Mouse (Mus musculus) gastrocnemius, adult 2 months (tissue): ENCODE measurements around the gene Neu2. TPM values are rescaled to one million over a fixed set of nuclear protein-coding genes. Genes with fewer than 3 reads are reported as not detected.
A peak's percentile ranks its signal among the peaks of the same experiment; 100 is the strongest.

Experiments
- DNase-seq: peaks from one replicate; pipeline ENCODE4 v3.0.0; 2022
- H3K27ac ChIP-seq: fragments of 200-600 bp; 2 replicates; pipeline ENCODE4 v1.8.1; 2022; ENCODE audit warnings: mild to moderate bottlenecking
- H3K4me3 ChIP-seq: fragments of 200-600 bp; 2 replicates; pipeline ENCODE4 v1.8.1; 2022; ENCODE audit warnings: mild to moderate bottlenecking, moderate library complexity
- CTCF ChIP-seq: fragments of 200-600 bp; IDR thresholded peaks from 2 replicates; pipeline ENCODE4 v1.8.1; 2022; ENCODE audit warnings: antibody characterized with exemption, mild to moderate bottlenecking, moderate library complexity
- intact Hi-C: fragments of 180-260 bp; cut with DNase I; formaldehyde crosslinking; loops from one replicate; pipeline ENCODE4 v1.15.1; 2025
- total RNA-seq, 2 experiments: library from RNA; stranded (reverse); gene quantifications; 2 replicates each; pipeline ENCODE4 v1.2.3; 2021

The Neu2 gene
- total RNA-seq, 2 experiments from 2014 or later: 8.9 to 11.7 TPM

- intact Hi-C loops: no loop called here
- H3K4me3 ChIP-seq: no peak overlapping the region
- no peak for DNase-seq
- TF ChIP-seq CTCF: no peak
- no peak overlapping the region for H3K27ac ChIP-seq
Measured at GRCm38 (mm10) chr1:87562967-87563366, 53.3 kb downstream of the Neu2 start.

DNA sequence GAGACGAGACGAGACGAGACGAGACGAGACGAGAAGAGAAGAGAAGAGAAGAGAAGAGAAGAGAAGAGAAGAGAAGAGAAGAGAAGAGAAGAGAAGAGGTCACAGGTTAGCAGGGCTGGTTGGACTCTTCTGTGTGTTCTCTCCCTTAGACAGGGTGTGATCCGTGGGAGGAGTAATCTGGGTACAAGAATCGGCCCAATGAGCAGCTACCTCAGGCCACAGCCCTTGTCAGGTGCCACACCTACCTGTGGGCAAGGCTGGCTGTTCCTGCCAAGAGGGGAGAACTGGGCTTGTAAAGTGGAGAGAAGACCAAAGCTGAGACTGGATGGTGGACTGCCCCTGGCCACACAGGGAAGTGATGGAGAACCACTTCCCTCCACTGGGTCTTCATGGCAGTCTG lies 56.1 kb downstream of the Neu2 start:
- H3K27ac ChIP-seq: no peak overlapping the region
- DNase-seq: no peak
- TF ChIP-seq CTCF: no peak
- intact Hi-C loops: no loop called here
- H3K4me3 ChIP-seq: no peak overlapping the region

DNA sequence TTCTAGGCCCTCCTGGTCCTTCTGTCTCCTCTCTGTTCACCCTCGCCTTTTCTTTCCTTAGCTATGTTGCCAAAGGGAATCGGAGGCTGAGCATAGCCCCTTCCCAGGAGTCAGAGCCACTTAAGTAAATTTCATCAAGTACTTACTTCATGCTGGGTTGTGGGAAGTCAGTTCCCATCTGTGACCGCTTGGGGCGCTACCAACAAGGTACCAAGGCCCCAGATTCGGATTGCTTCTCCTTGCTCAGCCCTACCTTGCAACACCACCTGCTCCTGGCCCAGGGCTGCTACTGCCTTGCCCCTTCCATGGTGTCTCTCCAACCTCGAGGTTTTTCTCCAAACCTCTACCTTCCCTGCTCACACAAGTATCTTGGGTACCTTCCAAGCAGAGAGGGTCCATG lies 58.7 kb downstream of the Neu2 start:
- TF ChIP-seq CTCF: peak; percentile 57
- intact Hi-C loops: no loop called here
- no peak for DNase-seq
- Histone ChIP-seq H3K27ac (no peak overlapping the region), H3K4me3 (no peak overlapping the region)

DNA sequence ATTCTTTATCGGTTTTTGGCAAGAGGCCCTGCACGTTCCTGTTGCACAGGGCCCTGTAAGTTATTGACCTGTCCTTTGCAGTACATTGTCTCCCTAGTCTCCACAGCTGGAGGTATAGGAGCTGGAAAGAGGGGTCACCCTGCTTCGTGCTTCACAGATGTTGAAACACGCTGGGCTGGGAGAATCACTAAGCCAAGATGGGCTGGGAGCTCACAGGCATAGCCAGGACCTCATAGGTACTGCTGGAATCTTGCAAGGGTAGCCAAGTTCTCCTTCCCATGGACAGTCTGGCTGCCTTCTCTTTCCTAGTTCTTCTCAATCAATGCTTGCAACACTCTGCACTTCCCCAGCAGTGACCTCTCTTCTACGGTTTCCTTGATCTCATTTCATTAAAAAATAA lies 63.6 kb downstream of the Neu2 start:
- intact Hi-C loops: no loop called here
- no peak for DNase-seq
- Histone ChIP-seq H3K4me3 (no peak overlapping the region), H3K27ac (no peak overlapping the region)
- TF ChIP-seq CTCF: no peak

DNA sequence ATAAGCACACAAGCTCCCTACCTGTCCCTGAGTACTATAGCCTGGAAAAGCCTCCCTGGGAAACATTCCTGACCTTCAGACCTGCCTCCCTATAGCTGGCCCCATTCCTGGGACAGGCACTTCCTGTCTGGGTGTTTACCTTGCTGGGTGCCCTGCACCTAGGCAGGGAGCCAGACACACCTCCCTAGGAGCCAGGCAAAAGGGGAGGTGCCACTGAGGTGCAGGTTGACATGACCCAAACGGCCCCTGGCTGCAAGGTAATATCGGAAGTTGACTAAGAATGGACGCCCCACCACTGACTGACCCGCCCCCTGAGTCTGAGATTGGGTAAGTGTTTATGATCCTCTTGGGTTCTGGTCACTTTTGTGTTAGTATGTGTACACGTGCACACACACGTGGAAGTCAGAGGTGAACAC lies 64.1 kb downstream of the Neu2 start, which contains the start of gene Ngef:
Ngef (minus strand) TSS at position 71 of the 416 bp plus-strand sequence.
- no peak for DNase-seq
- H3K27ac ChIP-seq: no peak within 1 kb of the TSS
- no peak for TF ChIP-seq CTCF
- no peak within 1 kb of the TSS for H3K4me3 ChIP-seq
- intact Hi-C loops: no loop called here

DNA sequence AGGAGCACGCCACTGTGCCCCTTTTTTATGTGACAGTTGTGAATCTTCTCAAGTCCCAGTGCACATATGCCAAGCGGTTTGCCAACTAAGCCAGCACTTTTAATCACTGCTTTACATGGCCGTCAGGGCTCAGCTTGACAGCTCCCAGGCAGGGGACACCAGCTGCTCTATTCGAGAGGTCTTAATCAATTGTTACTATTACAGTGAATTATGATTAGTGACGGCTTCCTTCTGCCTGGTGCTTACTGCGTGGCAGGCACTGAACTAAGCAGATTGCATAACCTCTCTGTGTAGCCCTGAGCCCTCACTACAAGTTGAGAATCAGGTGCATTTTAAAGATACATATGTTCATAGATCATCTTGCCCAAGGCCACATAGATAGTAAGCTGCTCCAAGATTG lies 64.7 kb downstream of the Neu2 start:
- intact Hi-C loops: no loop called here
- Histone ChIP-seq H3K27ac (no peak overlapping the region), H3K4me3 (no peak overlapping the region)
- no peak for DNase-seq
- TF ChIP-seq CTCF: no peak

DNA sequence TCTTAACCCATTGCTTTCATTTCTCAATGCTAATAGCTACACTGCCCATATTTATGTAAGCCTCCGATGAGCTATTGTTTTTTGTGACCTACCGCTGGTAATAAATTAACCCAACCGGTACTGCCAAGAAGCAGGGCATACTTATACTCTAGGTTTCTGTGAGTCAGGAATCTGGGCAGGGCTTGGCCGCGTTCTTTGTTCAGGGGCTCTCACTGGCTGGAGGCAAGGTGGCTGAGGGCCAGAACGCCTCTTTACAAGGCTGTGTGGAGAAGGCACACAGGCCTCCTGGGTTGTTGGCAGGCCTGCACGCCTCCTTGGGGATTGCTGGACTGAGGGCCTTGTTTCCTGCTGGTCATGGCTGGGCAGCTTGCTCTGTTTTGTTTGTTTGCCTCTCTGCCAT lies 65.1 kb downstream of the Neu2 start:
- H3K4me3 ChIP-seq: no peak overlapping the region
- TF ChIP-seq CTCF: no peak
- no peak overlapping the region for H3K27ac ChIP-seq
- peak; percentile 45 for DNase-seq
- intact Hi-C loops: no loop called here

DNA sequence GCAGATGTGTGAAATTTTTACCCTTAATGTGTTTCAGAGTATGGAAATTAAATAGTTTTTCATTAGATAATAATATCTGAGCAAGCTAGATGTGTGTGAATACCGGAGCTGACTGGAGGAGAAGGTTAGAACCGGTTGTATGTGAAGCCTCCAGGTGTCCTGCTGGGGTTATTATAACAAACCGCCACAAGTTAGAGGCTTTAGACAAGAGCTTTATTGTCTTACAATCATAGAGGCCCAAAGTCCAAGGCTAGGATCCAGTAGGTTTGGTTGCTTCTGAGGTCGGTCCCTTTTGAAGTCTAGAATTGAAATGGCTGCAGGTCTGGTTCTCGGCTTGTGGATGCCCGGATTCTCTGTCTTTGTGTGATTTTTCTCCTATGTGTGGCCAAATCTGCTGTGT lies 69.3 kb downstream of the Neu2 start:
- intact Hi-C loops: no loop called here
- H3K27ac ChIP-seq: no peak overlapping the region
- H3K4me3 ChIP-seq: no peak overlapping the region
- DNase-seq: no peak
- no peak for TF ChIP-seq CTCF

DNA sequence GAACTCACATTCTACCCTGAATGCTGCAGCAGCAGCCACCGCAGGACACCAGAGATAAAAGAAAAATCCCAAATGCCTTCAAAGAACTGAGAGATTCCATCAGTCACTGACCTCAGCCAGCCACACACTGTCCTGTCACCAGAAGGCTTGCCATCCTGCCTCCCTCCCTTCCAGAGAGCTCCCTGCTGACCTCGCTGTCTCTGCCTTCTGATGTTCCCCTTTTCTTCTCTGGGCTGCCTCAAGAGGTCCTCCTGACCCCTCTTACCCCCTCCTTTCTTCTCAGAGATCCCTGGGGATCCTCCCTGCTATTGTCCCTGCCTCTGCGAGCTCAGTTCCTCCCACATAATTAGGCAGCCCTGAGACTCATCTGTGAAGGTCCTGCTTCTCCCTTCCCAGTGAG lies 71.1 kb downstream of the Neu2 start:
- H3K27ac ChIP-seq: no peak overlapping the region
- TF ChIP-seq CTCF: no peak
- no peak overlapping the region for H3K4me3 ChIP-seq
- no peak for DNase-seq
- intact Hi-C loops: no loop called here

DNA sequence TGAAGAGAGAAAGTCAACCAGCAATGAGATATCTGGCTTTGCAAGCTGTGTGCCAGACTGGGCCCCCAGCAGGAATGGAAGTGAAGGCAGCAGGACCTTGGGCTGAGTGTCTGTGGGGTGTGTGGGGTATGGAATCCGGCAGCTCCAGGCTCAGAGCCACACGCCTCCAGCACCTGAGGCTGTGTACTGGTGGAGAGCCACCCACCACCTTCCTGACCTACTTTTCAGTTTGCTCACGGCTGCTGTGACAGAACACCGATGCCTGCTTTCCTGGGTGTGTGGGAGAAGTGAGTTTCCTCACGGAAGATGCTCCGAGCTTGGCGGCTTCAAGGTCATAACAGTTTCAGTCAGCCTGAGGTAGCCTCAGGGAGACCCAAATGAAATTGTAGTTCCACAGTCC lies 79.5 kb downstream of the Neu2 start:
- H3K4me3 ChIP-seq: no peak overlapping the region
- intact Hi-C loops: no loop called here
- no peak overlapping the region for H3K27ac ChIP-seq
- no peak for DNase-seq
- TF ChIP-seq CTCF: no peak

DNA sequence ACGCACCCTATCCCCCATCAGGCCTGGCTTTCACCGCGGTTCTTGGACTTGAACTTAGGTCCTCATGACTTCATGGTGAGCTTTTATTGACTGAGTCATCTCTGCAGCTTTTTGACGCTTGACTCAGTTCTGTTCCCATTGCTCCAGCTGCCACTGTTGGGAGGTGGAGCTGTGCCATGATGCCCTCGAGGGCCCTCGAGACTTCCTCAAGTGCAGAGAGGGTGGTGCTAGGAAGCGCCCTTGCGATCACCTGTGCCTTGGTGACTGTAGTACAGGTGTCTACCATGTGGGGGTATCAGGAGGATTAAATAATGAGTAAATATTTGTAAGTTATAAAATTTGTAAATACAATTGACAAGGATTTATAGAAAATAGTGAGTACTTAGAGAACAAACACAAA lies 80.3 kb downstream of the Neu2 start:
- Histone ChIP-seq H3K4me3 (no peak overlapping the region), H3K27ac (no peak overlapping the region)
- no peak for TF ChIP-seq CTCF
- intact Hi-C loops: no loop called here
- no peak for DNase-seq

GRCm38 (mm10) chr1:87594261-87594660 lies 84.6 kb downstream of the Neu2 start:
- peak overlapping the region; percentile 39 for H3K4me3 ChIP-seq
- peak; percentile 75 for DNase-seq
- H3K27ac ChIP-seq: peak overlapping the region; percentile 86
- peak; percentile 44 for TF ChIP-seq CTCF
- intact Hi-C loops: no loop called here

GRCm38 (mm10) chr1:87594671-87595070 lies 85.0 kb downstream of the Neu2 start:
- peak overlapping the region; percentile 39 for H3K4me3 ChIP-seq
- peak overlapping the region; percentile 86 for H3K27ac ChIP-seq
- no peak for DNase-seq
- no peak for TF ChIP-seq CTCF
- intact Hi-C loops: no loop called here

GRCm38 (mm10) chr1:87600533-87600932 lies 90.8 kb downstream of the Neu2 start:
- Histone ChIP-seq H3K27ac (no peak overlapping the region), H3K4me3 (no peak overlapping the region)
- no peak for TF ChIP-seq CTCF
- no peak for DNase-seq
- intact Hi-C loops: no loop called here

GRCm38 (mm10) chr1:87601801-87602200 lies 92.1 kb downstream of the Neu2 start:
- H3K4me3 ChIP-seq: no peak overlapping the region
- no peak for DNase-seq
- H3K27ac ChIP-seq: no peak overlapping the region
- intact Hi-C loops: no loop called here
- TF ChIP-seq CTCF: no peak
